Mouse (Mus musculus): ENCODE measurements around the gene Gm20388. TPM values are rescaled to one million over a fixed set of nuclear protein-coding genes. Genes with fewer than 3 reads are reported as not detected.

Gm20388 gene
- polyA plus RNA-seq, 1 experiment: 23.9 TPM

DNA sequence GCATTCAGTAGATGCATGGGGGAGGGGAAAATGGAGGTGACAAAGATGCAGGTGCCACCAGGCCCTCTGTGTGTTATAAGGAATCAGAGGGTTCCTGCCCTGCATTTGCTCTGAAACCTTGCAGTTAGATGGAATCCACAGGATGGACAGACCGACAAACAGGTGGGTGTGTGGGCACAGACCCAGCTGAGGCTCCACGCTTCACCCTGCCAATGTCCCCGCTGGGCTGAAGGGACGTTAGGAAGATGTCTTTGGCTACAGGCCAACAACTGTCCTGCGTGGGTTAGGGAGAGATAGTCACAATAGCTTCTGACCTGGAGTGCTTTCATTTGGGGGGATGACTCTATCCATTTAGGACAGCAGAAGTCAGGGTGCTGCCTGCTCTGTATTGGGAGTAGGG is 399.4 kb downstream of the Gm20388 start:
- H3K4me3 ChIP-seq (ENCODE audit: insufficient read depth, low read length): no peak overlapping the region
- H3K27ac ChIP-seq (ENCODE audit: insufficient read depth, low read length): no peak overlapping the region
- TF ChIP-seq CTCF (IDR thresholded peaks at IDR 0.05; ENCODE audit: extremely low read depth, insufficient read depth, low read length) (no peak), POLR2A (IDR thresholded peaks at IDR 0.05; ENCODE audit: extremely low read depth, insufficient read depth, low read length) (no peak)
- peaks cover 3% of the 10 kb centered on the region; the same call in 1 of the 2 replicates for H3K4me1 ChIP-seq (ENCODE audit: control insufficient read depth, insufficient read depth, low read length)

DNA sequence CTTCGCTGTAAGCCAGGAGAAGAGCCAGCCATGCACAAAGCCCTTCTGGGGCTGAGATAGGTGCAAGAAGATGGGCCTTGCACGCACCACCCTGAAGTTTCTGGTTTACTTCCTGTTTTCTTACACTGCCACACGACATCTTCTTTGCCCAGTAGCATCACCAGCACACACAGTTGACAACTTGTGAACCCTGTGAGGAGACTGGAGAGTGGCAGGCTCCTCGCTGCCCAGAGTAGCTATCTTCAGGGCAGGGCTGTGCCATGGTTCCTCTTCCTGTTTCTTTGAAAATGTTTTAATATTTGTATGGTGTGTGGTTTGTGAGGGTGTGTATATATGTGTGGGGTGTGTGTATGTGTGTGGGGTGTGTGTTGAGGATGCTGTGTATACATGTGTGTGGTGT is 401.8 kb downstream of the Gm20388 start:
- TF ChIP-seq CTCF (IDR thresholded peaks at IDR 0.05; ENCODE audit: extremely low read depth, insufficient read depth, low read length) (no peak), POLR2A (IDR thresholded peaks at IDR 0.05; ENCODE audit: extremely low read depth, insufficient read depth, low read length) (no peak)
- Histone ChIP-seq H3K27ac (ENCODE audit: insufficient read depth, low read length) (no peak overlapping the region), H3K4me1 (ENCODE audit: control insufficient read depth, insufficient read depth, low read length) (0 out of 2 replicates have a peak, but pooled peaks cover 2% of the 10 kb centered on the region), H3K4me3 (ENCODE audit: insufficient read depth, low read length) (no peak overlapping the region)

DNA sequence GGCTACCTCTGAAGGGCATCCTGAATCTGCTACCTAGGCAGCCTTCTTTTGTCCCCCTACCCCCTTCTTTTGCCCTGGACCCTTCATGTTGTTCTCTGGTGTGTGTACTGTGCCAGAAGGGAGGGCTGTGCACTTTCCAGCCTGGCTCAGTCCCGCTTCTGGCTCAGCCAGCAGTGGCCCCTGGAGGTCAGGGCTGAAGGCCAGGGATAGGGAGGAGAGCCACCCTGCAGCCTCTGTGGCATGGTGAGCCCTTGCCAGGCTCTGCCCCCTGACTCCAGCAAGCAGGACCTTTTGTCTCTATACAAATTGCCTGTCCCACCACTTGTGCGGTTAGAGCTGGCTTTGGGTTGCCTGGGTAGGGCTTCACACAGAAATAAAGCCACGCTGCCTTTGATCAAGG is 403.0 kb downstream of the Gm20388 start:
- Histone ChIP-seq H3K4me1 (ENCODE audit: control insufficient read depth, insufficient read depth, low read length) (0 out of 2 replicates have a peak, but pooled peaks cover 2% of the 10 kb centered on the region), H3K27ac (ENCODE audit: insufficient read depth, low read length) (no peak overlapping the region), H3K4me3 (ENCODE audit: insufficient read depth, low read length) (no peak overlapping the region)
- TF ChIP-seq CTCF (IDR thresholded peaks at IDR 0.05; ENCODE audit: extremely low read depth, insufficient read depth, low read length) (no peak), POLR2A (IDR thresholded peaks at IDR 0.05; ENCODE audit: extremely low read depth, insufficient read depth, low read length) (no peak)

DNA sequence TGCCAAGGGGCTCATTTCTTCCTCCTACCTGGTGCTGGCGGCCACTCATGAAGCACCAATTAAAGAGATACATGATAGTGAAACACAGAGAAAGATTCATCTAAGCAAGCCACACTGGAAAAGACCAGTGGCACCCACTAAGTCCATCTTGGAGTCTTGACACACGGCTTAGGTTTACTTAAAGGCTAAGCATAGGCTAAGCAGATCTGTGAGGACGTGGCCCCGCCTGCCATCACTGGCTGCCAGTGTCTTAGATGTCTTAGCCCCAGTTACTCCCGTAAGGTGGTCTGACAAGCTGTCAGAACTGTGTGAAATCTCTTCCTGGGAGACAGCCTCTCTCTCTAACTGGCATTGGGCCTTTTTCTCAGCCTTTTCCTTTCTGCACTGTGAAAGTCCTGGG is 404.3 kb downstream of the Gm20388 start:
- Histone ChIP-seq H3K4me3 (ENCODE audit: insufficient read depth, low read length) (no peak overlapping the region), H3K27ac (ENCODE audit: insufficient read depth, low read length) (no peak overlapping the region), H3K4me1 (ENCODE audit: control insufficient read depth, insufficient read depth, low read length) (no peaks in the 10 kb centered on the region)
- no peak for TF ChIP-seq CTCF (IDR thresholded peaks at IDR 0.05; ENCODE audit: extremely low read depth, insufficient read depth, low read length)
- TF ChIP-seq POLR2A (IDR thresholded peaks at IDR 0.05; ENCODE audit: extremely low read depth, insufficient read depth, low read length): no peak

DNA sequence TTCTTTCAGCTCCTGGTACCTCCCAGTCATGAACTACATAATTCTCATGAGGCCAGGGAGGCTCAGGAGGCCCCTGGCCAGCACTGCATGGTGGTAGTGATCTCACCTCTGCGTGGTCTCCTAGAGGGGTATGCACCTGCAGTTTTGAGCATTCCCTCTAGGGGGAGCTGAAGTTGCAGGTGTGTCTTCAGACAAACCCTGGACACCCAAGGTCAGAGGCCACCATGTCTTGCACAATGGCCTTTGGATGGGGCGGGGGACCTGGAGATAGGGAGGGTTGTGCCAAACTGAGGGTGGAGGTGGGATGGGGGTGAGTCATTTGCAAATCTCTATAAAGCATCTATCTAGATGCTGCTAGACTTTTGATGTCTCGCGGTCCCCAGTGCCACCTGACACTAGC is 405.0 kb downstream of the Gm20388 start:
- H3K4me3 ChIP-seq (ENCODE audit: insufficient read depth, low read length): no peak overlapping the region
- no peak for TF ChIP-seq POLR2A (IDR thresholded peaks at IDR 0.05; ENCODE audit: extremely low read depth, insufficient read depth, low read length)
- TF ChIP-seq CTCF (IDR thresholded peaks at IDR 0.05; ENCODE audit: extremely low read depth, insufficient read depth, low read length): 0 out of 2 replicates have a peak, but pooled peaks have one; percentile 27
- H3K4me1 ChIP-seq (ENCODE audit: control insufficient read depth, insufficient read depth, low read length): no peaks in the 10 kb centered on the region
- no peak overlapping the region for H3K27ac ChIP-seq (ENCODE audit: insufficient read depth, low read length)

DNA sequence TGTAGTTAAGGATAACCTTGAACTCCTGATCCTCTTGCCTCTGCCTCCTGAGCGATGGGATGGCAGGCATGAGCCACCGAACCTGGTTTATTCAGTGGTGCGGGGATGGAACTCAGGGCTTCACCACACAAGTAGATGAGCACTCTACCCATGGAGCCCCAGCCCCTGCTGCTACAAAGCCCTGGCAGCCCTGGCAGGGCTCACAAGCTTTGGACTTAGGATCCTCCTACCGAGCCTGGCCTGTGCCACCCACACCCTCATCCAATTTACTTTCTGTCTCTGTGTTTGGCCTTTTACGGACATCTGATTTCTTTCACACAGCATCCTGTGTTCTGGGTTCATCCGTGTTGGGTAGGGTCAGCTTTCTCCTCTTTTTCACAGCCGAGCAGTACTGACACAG is 406.1 kb downstream of the Gm20388 start:
- H3K27ac ChIP-seq (ENCODE audit: insufficient read depth, low read length): no peak overlapping the region
- no peak for TF ChIP-seq CTCF (IDR thresholded peaks at IDR 0.05; ENCODE audit: extremely low read depth, insufficient read depth, low read length)
- TF ChIP-seq POLR2A (IDR thresholded peaks at IDR 0.05; ENCODE audit: extremely low read depth, insufficient read depth, low read length): no peak

DNA sequence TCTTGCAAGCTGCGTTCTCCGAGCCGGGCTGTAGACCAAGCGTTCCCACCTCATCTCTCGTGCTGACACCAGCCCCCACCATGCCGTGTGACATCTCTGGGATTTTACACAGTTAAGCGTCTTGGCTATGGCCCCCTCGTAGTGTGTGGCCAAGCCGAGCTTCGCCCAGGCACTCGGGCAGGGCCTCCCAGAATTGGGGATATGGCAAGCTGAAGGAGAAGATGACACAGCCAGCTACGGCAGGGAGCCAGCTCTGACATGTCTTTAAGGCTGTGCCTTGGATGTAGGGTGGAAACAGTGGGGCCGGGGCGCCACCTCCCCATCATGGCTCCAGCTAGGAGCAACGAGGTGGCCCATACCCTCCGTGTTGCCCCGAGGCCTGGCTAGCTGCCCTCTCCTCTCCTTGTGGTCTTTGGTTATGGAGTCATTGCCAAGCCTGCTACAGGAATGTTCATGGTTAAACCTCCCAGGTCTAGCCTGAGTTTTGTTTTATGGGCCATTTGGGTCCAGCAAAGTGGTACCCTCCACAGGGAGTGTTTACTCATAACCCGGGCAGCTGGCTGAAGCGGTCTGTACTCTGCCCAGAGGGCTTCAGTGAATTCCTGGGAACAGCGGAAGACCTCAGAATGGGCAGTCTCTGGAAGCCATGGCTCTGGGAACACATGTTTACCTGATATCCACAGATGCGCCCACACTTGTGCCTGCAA is 406.6 kb downstream of the Gm20388 start:
- Histone ChIP-seq H3K4me3 (ENCODE audit: insufficient read depth, low read length) (no peak overlapping the region), H3K4me1 (ENCODE audit: control insufficient read depth, insufficient read depth, low read length) (no peaks in the 10 kb centered on the region), H3K27ac (ENCODE audit: insufficient read depth, low read length) (no peak overlapping the region)
- TF ChIP-seq CTCF (IDR thresholded peaks at IDR 0.05; ENCODE audit: extremely low read depth, insufficient read depth, low read length): no peak
- TF ChIP-seq POLR2A (IDR thresholded peaks at IDR 0.05; ENCODE audit: extremely low read depth, insufficient read depth, low read length): no peak

More for the DNA sequence above, 406.1 kb downstream of the Gm20388 start:
- Histone ChIP-seq H3K4me3 (ENCODE audit: insufficient read depth, low read length) (no peak overlapping the region), H3K4me1 (ENCODE audit: control insufficient read depth, insufficient read depth, low read length) (no peaks in the 10 kb centered on the region)

DNA sequence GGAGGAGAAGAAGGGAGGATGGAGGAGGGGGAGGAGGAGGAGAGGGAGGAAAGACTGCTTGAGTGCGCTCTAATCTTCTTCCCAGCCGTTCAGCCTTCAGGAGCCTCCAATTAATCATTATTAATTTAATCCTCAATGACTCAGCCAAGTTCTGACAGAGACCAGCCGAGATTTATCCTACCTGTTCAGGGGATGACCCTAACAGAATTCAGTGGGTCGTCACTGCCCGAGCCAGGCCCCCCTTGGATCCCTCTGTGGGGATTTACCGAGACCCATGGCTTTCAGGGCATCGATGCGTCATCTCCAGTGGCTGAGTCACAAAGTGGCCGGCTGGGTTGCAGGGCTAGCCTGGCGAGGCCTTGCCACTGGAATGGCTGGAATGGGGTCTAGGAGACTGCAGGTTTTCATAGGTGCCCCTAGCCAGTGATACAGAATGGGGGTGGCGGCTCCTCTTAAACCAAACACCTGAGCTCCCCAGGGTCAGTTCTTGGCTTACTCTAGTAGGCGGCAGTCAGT is 407.9 kb downstream of the Gm20388 start:
- TF ChIP-seq CTCF (IDR thresholded peaks at IDR 0.05; ENCODE audit: extremely low read depth, insufficient read depth, low read length): no peak
- no peak for TF ChIP-seq POLR2A (IDR thresholded peaks at IDR 0.05; ENCODE audit: extremely low read depth, insufficient read depth, low read length)
- 0 out of 2 replicates have a peak, but pooled peaks cover 2% of the 10 kb centered on the region for H3K4me1 ChIP-seq (ENCODE audit: control insufficient read depth, insufficient read depth, low read length)
- H3K4me3 ChIP-seq (ENCODE audit: insufficient read depth, low read length): no peak overlapping the region
- no peak overlapping the region for H3K27ac ChIP-seq (ENCODE audit: insufficient read depth, low read length)

DNA sequence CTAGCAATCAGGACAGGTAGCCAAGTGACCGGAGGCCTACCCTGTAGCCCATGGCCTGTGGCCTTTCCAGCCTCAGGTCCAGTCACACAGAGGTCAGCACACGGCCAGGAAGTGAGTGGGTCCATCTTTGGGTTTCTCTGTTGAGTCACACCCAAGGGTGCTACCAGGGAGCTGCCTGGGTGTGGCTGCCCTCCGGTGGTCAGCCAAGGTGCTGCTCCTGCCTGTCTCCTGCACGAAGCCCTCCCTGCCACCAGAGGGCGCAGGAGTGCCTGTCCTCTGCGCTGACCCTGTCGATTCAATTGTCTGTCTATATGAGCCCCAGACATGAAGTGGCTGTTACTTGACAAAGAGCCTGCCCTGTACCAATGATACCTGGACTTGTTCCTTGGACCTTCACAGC is 408.8 kb downstream of the Gm20388 start:
- peak; percentile 99 for TF ChIP-seq CTCF (IDR thresholded peaks at IDR 0.05; ENCODE audit: extremely low read depth, insufficient read depth, low read length)
- TF ChIP-seq POLR2A (IDR thresholded peaks at IDR 0.05; ENCODE audit: extremely low read depth, insufficient read depth, low read length): no peak
- H3K27ac ChIP-seq (ENCODE audit: insufficient read depth, low read length): no peak overlapping the region
- 0 out of 2 replicates have a peak, but pooled peaks cover 2% of the 10 kb centered on the region for H3K4me1 ChIP-seq (ENCODE audit: control insufficient read depth, insufficient read depth, low read length)
- no peak overlapping the region for H3K4me3 ChIP-seq (ENCODE audit: insufficient read depth, low read length)

DNA sequence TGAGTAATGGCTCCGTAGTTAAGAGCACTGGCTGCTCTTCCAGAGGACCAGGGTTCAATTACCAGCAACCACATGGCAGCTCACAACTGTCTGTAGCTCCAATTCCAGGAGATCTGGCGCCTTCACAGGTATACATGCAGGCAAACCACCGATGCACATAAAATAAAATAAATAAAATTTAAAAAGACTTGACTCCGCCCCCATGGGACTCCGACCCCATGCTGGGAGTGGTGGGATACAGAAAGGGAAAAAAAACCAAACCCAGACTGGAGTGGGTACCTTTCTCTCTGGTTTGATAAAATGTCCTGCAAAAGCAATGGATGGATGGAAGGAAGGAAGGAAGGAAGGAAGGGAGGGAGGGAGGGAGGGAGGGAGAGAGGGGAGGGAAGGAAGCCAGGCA is 409.5 kb downstream of the Gm20388 start:
- 0 out of 2 replicates have a peak, but pooled peaks cover 2% of the 10 kb centered on the region for H3K4me1 ChIP-seq (ENCODE audit: control insufficient read depth, insufficient read depth, low read length)
- H3K4me3 ChIP-seq (ENCODE audit: insufficient read depth, low read length): no peak overlapping the region
- TF ChIP-seq CTCF (IDR thresholded peaks at IDR 0.05; ENCODE audit: extremely low read depth, insufficient read depth, low read length): no peak
- TF ChIP-seq POLR2A (IDR thresholded peaks at IDR 0.05; ENCODE audit: extremely low read depth, insufficient read depth, low read length): no peak
- H3K27ac ChIP-seq (ENCODE audit: insufficient read depth, low read length): no peak overlapping the region

All from cortical plate, adult 2 months (tissue).